Mouse (Mus musculus): ENCODE data around the gene Klhl31. TPM values are rescaled to one million over a fixed set of nuclear protein-coding genes. Genes with fewer than 3 reads are reported as not detected.

The Klhl31 gene
- total RNA-seq (2014; rRNA removed; ENCODE audit: low replicate concordance) (75.3 and 80.7 TPM in 2 replicates), polyA plus RNA-seq (2015; fragmentation: Nextera tagmentation; extraction: Ambion mirVana) (66.8 TPM in 2 replicates)

GRCm38 (mm10) chr9:77636450-77636951 lies at the start of gene Klhl31:
TSS of gene Klhl31 (plus strand) at chr9:77636500.
- peak within 1 kb of the TSS; percentile 49 for H3K9ac ChIP-seq (replicated peaks; ENCODE audit: low read depth, low read length)
- no peaks in the 10 kb centered on the region for H3K9me3 ChIP-seq (replicated peaks; ENCODE audit: control insufficient read depth, low read length)
- 0 out of 2 replicates have a peak, but pooled peaks cover 4% of the 10 kb centered on the region for H3K4me1 ChIP-seq (ENCODE audit: control insufficient read depth, insufficient read depth)
- 10% methylated on average over 10 of the region's 10 CpGs for WGBS
- peak; percentile 87 for DNase-seq (ENCODE audit: low spot score)
- H3K36me3 ChIP-seq (replicated peaks; ENCODE audit: control insufficient read depth, insufficient read depth, low read length) = no peaks in the 10 kb centered on the region
- peak within 1 kb of the TSS; percentile 93 for H3K27ac ChIP-seq (ENCODE audit: low read depth)
- peak within 1 kb of the TSS; percentile 36 for H3K4me3 ChIP-seq (ENCODE audit: low read depth, low read length)
- H3K27me3 ChIP-seq (ENCODE audit: control insufficient read depth, insufficient read depth, low read length) = no peaks in the 10 kb centered on the region
- H3K4me2 ChIP-seq (ENCODE audit: low read depth, low read length) = peak within 1 kb of the TSS; percentile 60
- TF ChIP-seq EP300 (IDR thresholded peaks at IDR 0.05; ENCODE audit: low read depth) (peak; percentile 35; the same call in 1 of the 2 replicates), CTCF (IDR thresholded peaks at IDR 0.05; ENCODE audit: low read depth) (peak; percentile 26; the same call in 1 of the 2 replicates)
- peak; percentile 93 for ATAC-seq (ENCODE audit: insufficient read depth, low read depth)

GRCm38 (mm10) chr9:77586806-77587591 lies 49.3 kb upstream of the Klhl31 start:
- whole genome bisulfite sequencing = 73% methylated on average over 6 of the region's 6 CpGs
- H3K4me1 ChIP-seq (ENCODE audit: control insufficient read depth, insufficient read depth) = no peaks in the 10 kb centered on the region
- H3K9me3 ChIP-seq (replicated peaks; ENCODE audit: control insufficient read depth, low read length) = no peaks in the 10 kb centered on the region
- H3K4me3 ChIP-seq (ENCODE audit: low read depth, low read length) = no peak overlapping the region
- no peak overlapping the region for H3K4me2 ChIP-seq (ENCODE audit: low read depth, low read length)
- H3K27ac ChIP-seq (ENCODE audit: low read depth) = no peak overlapping the region
- no peak overlapping the region for H3K9ac ChIP-seq (replicated peaks; ENCODE audit: low read depth, low read length)
- H3K27me3 ChIP-seq (ENCODE audit: control insufficient read depth, insufficient read depth, low read length) = no peaks in the 10 kb centered on the region
- DNase-seq (ENCODE audit: low spot score) = no peak
- no peaks in the 10 kb centered on the region for H3K36me3 ChIP-seq (replicated peaks; ENCODE audit: control insufficient read depth, insufficient read depth, low read length)
- TF ChIP-seq EP300 (IDR thresholded peaks at IDR 0.05; ENCODE audit: low read depth) = no peak
- TF ChIP-seq CTCF (IDR thresholded peaks at IDR 0.05; ENCODE audit: low read depth) = no peak
- ATAC-seq (ENCODE audit: insufficient read depth, low read depth) = no peak

DNA sequence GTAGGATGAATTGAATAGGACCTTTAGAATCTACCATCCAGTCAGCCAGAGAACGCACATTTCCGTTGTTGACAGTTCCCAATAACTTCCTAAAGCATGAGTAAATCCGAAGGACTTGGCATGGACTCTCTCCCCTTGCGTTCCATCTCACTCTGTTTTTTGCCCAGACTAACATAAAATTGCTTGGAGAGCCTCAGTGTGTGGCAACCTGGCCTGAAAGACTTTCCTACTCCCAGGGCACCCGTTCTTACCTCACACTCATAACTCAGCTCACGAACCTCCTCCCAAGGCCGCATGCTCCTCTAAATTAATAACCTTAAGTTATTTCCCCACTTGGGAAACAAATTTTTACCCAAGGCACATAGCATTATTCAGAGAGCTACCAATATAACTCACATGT lies 48.7 kb upstream of the Klhl31 start:
- no peak overlapping the region for H3K4me3 ChIP-seq (ENCODE audit: low read depth, low read length)
- no peaks in the 10 kb centered on the region for H3K36me3 ChIP-seq (replicated peaks; ENCODE audit: control insufficient read depth, insufficient read depth, low read length)
- H3K9ac ChIP-seq (replicated peaks; ENCODE audit: low read depth, low read length) = no peak overlapping the region
- no peak overlapping the region for H3K27ac ChIP-seq (ENCODE audit: low read depth)
- DNase-seq (ENCODE audit: low spot score) (no peak), ATAC-seq (ENCODE audit: insufficient read depth, low read depth) (no peak)
- TF ChIP-seq CTCF (IDR thresholded peaks at IDR 0.05; ENCODE audit: low read depth) (no peak), EP300 (IDR thresholded peaks at IDR 0.05; ENCODE audit: low read depth) (no peak)
- WGBS = 85% methylated on average over 7 of the region's 7 CpGs
- H3K27me3 ChIP-seq (ENCODE audit: control insufficient read depth, insufficient read depth, low read length) = no peaks in the 10 kb centered on the region
- H3K4me2 ChIP-seq (ENCODE audit: low read depth, low read length) = no peak overlapping the region
- no peaks in the 10 kb centered on the region for H3K9me3 ChIP-seq (replicated peaks; ENCODE audit: control insufficient read depth, low read length)
- no peaks in the 10 kb centered on the region for H3K4me1 ChIP-seq (ENCODE audit: control insufficient read depth, insufficient read depth)

DNA sequence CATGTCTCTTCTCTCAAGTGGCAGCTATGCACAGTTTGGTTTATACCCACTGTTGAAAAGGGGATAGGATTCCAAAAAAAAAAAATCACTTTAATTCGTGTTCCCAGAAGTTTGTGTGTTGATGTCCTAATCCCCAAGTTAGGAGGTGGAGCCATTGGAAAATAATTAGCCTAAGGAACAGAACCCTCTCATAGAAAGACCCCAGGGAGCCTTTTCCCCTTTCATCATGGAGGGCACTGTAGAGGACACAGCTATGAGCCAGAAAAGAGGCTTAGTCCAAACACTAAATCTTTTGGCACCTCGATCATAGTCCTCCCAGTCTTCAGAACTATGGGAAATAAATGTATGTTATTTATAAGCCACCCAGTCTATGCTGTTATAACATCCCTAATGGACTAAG lies 46.8 kb upstream of the Klhl31 start:
- Histone ChIP-seq H3K9ac (replicated peaks; ENCODE audit: low read depth, low read length) (no peak overlapping the region), H3K4me3 (ENCODE audit: low read depth, low read length) (no peak overlapping the region), H3K9me3 (replicated peaks; ENCODE audit: control insufficient read depth, low read length) (no peaks in the 10 kb centered on the region), H3K27me3 (ENCODE audit: control insufficient read depth, insufficient read depth, low read length) (no peaks in the 10 kb centered on the region), H3K4me2 (ENCODE audit: low read depth, low read length) (no peak overlapping the region), H3K4me1 (ENCODE audit: control insufficient read depth, insufficient read depth) (no peaks in the 10 kb centered on the region), H3K36me3 (replicated peaks; ENCODE audit: control insufficient read depth, insufficient read depth, low read length) (no peaks in the 10 kb centered on the region), H3K27ac (ENCODE audit: low read depth) (no peak overlapping the region)
- TF ChIP-seq CTCF (IDR thresholded peaks at IDR 0.05; ENCODE audit: low read depth) (no peak), EP300 (IDR thresholded peaks at IDR 0.05; ENCODE audit: low read depth) (no peak)
- DNase-seq (ENCODE audit: low spot score) (no peak), ATAC-seq (ENCODE audit: insufficient read depth, low read depth) (no peak)
- 45% methylated on average over 2 of the region's 2 CpGs for WGBS

DNA sequence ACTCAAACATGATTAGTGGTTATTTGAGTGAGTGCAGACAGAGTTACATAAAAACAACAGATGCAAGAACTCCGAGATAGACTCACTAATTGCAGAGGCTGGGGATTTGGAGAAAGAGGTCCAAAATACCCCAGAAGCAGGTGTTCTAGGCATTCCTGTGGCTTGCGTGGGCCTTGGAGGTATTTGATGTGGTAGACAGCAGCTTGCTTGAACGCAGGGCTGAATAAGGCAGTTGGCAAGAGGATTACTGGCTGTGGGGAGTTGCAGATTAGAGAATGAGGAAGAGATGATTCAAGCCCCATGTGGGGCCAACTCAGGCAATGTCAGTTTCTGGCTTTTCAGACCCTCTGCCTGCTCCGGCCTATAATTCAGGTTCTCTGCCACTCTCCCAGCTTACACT lies 43.9 kb upstream of the Klhl31 start:
- no peak overlapping the region for H3K27ac ChIP-seq (ENCODE audit: low read depth)
- H3K36me3 ChIP-seq (replicated peaks; ENCODE audit: control insufficient read depth, insufficient read depth, low read length) = no peaks in the 10 kb centered on the region
- no peaks in the 10 kb centered on the region for H3K9me3 ChIP-seq (replicated peaks; ENCODE audit: control insufficient read depth, low read length)
- no peaks in the 10 kb centered on the region for H3K27me3 ChIP-seq (ENCODE audit: control insufficient read depth, insufficient read depth, low read length)
- H3K9ac ChIP-seq (replicated peaks; ENCODE audit: low read depth, low read length) = no peak overlapping the region
- TF ChIP-seq EP300 (IDR thresholded peaks at IDR 0.05; ENCODE audit: low read depth) (no peak), CTCF (IDR thresholded peaks at IDR 0.05; ENCODE audit: low read depth) (no peak)
- DNase-seq (ENCODE audit: low spot score) = no peak
- H3K4me2 ChIP-seq (ENCODE audit: low read depth, low read length) = no peak overlapping the region
- no peak for ATAC-seq (ENCODE audit: insufficient read depth, low read depth)
- H3K4me3 ChIP-seq (ENCODE audit: low read depth, low read length) = no peak overlapping the region
- WGBS = 57% methylated on average over 4 of the region's 4 CpGs
- no peaks in the 10 kb centered on the region for H3K4me1 ChIP-seq (ENCODE audit: control insufficient read depth, insufficient read depth)

All from heart, postnatal 0 days (tissue).